Mouse (Mus musculus) macrophage (primary cell): ENCODE measurements around the gene Gm45140. TPM values are rescaled to one million over a fixed set of nuclear protein-coding genes. Genes with fewer than 3 reads are reported as not detected.
A peak's percentile ranks its signal among the peaks of the same experiment; 100 is the strongest.

Experiments used
- H3K27ac ChIP-seq: fragments of 350-480 bp; formaldehyde crosslinking; 2 replicates; pipeline ENCODE4 v1.9.0; 2021
- H3K36me3 ChIP-seq: fragments of 350-480 bp; formaldehyde crosslinking; 2 replicates; pipeline ENCODE4 v1.9.0; 2021; ENCODE audit errors: inconsistent target
- H3K4me3 ChIP-seq: fragments of 350-480 bp; formaldehyde crosslinking; 2 replicates; pipeline ENCODE4 v1.9.0; 2021; ENCODE audit errors: inconsistent target
- H3K79me2 ChIP-seq: fragments of 350-480 bp; formaldehyde crosslinking; 2 replicates; pipeline ENCODE4 v1.9.0; 2021; ENCODE audit errors: inconsistent target
- WGBS: methylation state at CpG from one replicate; pipeline ENCODE4 v1.1.7; 2026; ENCODE audit warnings: inconsistent platforms; ENCODE audit not compliant: missing documents; 5-methylcytosine and 5-hydroxymethylcytosine counted together
- polyA plus RNA-seq: library from polyadenylated mRNA; stranded (reverse); fragments of 250-400 nt; gene quantifications from 3 replicates; pipeline ENCODE4 v1.2.4, GENCODE M21; 2018; ENCODE audit warnings: inconsistent platforms

Gene Gm45140
- polyA plus RNA-seq, 1 experiment from 2014 or later: 20.2 TPM

DNA sequence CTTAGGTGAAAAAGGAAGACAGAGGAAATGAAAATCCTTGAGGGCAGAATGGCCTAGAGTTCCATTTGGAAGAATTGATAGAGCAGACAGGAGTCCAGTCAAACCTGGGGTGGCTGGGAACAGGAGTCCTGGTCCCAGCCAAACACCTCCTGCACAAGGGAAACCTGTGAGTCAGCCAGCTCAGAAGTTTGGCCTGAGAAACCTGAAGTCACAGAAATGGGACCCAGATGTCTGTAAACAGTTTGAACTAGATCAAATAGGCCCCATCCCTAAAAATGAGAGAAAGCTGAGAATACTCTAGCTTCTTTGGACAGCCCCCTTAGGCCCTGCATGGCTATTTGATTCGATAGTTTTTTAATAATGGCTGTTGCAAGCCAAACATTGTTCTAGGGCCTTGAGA, 22.9 kb downstream of the Gm45140 start:
- Histone ChIP-seq H3K4me3 (no peak overlapping the region; the same call in 1 of the 2 replicates), H3K36me3 (peaks cover 12% of the 10 kb centered on the region; the same call in 1 of the 2 replicates)

DNA sequence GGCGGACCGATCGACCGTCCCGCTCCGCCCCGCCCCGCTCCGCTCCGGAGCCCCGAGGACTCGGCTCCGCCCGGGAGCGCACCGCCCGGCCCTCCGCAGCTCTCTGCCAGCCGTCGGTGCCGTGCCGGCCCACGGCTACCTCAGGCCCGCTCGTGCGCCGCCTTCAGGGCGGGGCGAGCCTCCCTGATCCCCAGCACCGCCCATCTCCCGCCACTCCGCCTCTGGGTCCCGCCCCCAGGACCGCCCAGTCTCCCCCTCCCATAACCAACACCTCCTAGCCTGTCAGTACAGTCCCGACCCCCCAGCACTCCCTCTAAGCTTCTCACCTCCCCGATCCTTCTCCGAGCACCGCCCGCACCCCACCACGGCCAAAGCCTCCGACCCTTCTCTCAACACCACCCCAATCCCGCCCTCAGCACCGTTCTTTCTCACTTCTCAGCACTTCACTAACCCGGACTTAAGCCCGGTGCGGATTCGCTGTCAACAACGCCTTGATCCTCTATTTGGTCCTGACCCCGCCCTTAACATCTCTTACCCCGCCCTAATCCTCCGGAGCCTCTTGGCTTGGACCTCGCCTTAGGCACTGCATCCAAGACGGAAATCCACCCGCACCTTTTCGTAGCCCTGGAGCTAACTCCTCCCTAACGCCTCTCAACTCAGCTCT, 23.8 kb downstream of the Gm45140 start, which contains the start of gene Rab43:
Gene Rab43, minus strand, starts transcription at position 490 of the 664 bp plus-strand sequence.
- H3K79me2 ChIP-seq: peaks cover 40% of the 10 kb centered on the region
- H3K27ac ChIP-seq: peak within 1 kb of the TSS; percentile 61
- under 1% methylated on average over 56 of the region's 56 CpGs for WGBS
- H3K36me3 ChIP-seq: 0 out of 2 replicates have a peak, but pooled peaks cover 4% of the 10 kb centered on the region
- H3K4me3 ChIP-seq: peak within 1 kb of the TSS; percentile 53

More for the DNA sequence above, 22.9 kb downstream of the Gm45140 start:
- Histone ChIP-seq H3K27ac (no peak overlapping the region), H3K79me2 (peaks cover 32% of the 10 kb centered on the region)
- WGBS: 93% methylated on average over 1 of the region's 1 CpGs

DNA sequence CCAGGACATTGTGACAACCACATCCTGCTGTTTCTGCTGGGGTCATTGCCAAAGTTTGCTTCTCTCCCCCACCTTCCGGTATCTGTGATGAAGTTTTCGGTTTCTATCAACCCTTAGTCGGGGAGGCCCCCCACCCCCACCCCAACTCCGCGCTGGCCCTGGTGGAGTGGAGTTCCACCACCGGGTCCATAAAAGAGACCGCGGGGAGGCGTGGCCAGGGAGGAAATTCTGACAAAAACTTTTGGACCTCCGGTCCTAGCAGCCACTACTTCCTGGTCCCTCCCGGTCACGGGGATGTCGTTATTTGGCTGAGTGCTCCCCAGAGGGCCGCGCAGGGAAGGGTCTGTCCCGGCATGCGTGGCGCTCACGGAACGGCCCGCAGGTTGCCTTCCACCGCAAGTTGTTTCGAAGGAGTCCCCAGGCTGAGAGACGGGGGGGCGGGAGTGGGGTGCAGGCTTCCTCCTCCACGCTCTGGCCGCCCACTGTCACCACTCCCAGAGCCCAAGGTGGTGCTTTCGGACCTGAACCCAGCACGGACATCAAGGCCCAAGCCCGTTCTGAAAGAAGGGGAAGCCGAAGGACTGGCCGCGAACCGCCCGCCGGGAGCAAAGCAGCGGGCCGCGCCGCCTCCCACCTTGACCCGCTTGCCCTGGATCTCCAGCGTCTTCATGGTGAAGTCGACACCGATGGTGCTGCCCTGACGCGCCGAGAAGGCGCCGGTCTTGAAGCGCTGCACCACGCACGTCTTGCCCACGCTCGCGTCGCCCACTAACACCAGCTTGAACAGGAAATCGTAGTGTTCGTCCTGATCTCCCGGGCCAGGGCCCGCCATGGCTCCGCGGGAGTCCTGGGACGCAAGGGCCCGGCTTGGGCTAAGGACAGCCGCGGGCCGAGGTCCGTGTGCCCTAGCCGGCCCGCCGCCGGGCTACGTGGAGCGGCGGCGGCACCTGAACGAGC, 24.6 kb downstream of the Gm45140 start:
- Histone ChIP-seq H3K27ac (peak overlapping the region; percentile 61), H3K4me3 (peak overlapping the region; percentile 53), H3K36me3 (no peaks in the 10 kb centered on the region), H3K79me2 (peaks cover 45% of the 10 kb centered on the region)
- under 1% methylated on average over 52 of the region's 77 CpGs for WGBS

DNA sequence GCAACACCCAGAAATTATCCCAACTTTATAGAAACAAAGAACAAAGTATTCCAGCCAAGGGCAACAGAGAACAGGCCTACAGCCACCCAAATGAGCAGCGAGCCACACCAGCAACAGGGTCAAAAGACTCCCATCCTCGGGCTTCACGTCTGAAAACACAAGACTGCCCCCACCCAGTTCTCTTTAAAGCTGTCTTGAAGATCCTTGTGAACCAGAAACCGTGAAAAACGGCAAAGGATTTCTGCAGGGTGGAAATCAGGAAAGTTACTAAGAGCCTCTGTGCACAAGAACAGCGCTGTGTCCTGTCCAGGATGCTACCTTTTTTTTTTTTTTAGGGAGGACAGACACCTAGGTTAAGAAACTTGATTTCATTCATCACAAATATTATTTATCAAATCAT, 25.3 kb downstream of the Gm45140 start:
- Histone ChIP-seq H3K4me3 (peak overlapping the region; percentile 53), H3K79me2 (peaks cover 52% of the 10 kb centered on the region), H3K27ac (peak overlapping the region; percentile 61), H3K36me3 (no peaks in the 10 kb centered on the region)
- 15% methylated on average over 6 of the region's 6 CpGs for WGBS

DNA sequence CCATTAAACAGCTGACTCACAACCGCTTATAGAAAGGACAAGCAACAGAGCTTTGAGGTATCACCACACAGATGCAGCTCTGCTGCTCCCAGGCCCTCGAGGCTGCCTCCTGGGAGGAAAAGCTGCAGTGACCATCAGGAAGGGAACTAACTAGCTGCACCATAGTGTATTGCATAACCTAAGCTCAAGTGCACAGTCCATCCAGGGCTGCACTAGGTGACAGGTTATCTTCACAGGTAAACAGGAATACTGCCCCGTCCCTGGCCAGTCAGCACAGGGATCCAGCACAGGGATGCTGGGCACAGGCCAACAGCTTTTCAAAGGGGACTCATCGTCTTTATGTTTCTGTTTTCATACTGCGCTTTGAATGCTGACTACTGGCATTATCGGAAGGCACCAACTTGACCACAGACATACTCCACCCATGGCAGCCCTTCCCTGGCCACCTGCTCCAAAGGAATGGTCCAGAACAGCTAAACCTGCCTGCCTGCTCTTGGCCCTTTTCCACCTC, 25.9 kb downstream of the Gm45140 start:
- peaks cover 58% of the 10 kb centered on the region for H3K79me2 ChIP-seq
- no peaks in the 10 kb centered on the region for H3K36me3 ChIP-seq
- 42% methylated on average over 6 of the region's 6 CpGs for WGBS
- peak overlapping the region; percentile 61 for H3K27ac ChIP-seq
- peak overlapping the region; percentile 53 for H3K4me3 ChIP-seq

DNA sequence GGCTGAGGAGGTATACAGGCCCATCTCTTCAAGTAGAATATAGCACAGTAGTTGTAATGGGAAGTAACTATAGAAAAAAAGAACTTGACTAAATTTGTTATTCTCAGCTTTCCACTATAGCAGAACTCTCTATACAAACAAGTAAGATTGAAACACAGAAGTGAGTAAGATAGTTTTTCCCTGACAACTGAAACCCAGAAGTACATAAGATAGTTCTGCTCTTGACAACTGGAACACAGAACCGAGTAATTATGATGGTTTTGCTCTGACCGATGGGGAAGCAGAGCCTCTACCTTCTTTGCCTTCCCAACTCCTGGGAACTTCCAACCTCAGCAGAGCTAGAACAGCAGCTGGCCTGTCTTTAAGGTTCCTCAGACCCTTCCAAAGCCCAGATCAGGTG, 26.5 kb downstream of the Gm45140 start:
- Histone ChIP-seq H3K27ac (peak overlapping the region; percentile 61), H3K4me3 (no peak overlapping the region; the same call in 1 of the 2 replicates), H3K79me2 (peaks cover 63% of the 10 kb centered on the region), H3K36me3 (no peaks in the 10 kb centered on the region)
- WGBS: 16% methylated on average over 2 of the region's 2 CpGs

DNA sequence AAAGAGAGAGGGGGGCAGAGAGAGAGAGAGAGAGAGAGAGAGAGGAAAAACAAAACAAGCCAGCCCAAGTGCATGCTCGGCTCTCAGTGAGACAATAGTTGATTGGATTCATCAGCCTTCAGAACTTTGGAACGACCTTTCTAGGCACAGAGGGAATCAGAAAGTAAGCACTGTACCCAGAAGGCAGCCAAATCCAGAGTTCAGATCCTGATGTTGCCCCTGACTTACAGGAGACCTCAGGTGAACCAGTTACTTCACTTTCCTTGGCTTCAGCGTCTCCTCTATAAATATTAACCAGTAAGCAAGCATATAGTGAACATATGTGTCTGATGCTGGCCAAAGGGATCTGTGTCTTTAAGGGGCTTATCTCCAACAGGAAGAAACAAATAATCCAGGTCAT, 27.1 kb downstream of the Gm45140 start:
- peaks cover 69% of the 10 kb centered on the region for H3K79me2 ChIP-seq
- WGBS: 76% methylated on average over 3 of the region's 3 CpGs
- no peak overlapping the region for H3K4me3 ChIP-seq
- peak overlapping the region; percentile 61 for H3K27ac ChIP-seq
- H3K36me3 ChIP-seq: no peaks in the 10 kb centered on the region

DNA sequence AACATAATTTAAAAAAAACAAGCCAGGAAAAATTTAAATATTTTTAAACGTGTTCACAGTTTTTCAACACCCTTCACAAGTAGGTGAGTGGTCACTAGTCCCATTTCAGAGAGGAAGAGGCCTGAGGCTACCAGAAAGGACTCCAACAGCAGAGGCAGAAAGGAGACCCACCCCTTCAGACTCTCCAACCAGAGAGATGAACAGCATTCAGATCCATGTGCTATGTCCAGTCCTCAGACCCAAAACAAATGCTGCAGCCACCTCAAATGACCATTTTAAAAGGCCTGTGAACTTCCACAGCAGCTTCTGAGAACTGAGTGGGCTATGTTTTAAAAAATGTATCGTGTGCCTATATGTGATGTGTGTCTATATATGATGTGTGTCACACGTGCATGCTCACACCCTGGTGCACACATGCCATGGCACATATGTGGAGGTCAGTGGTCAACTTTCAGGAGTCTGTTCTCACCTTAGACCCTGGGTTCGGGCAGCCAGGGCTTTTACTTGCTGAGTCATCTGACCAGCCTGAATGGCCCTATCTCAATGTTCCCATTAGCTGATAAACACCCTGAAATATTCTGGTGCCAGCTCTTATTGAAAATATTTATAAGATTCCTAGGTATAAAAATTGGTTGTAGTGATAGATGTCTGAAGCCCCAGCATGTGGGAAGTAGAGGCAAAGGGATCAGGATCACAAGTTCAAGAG, 27.7 kb downstream of the Gm45140 start:
- peak overlapping the region; percentile 61; the same call in 1 of the 2 replicates for H3K27ac ChIP-seq
- H3K79me2 ChIP-seq: peaks cover 76% of the 10 kb centered on the region
- H3K36me3 ChIP-seq: no peaks in the 10 kb centered on the region
- 85% methylated on average over 4 of the region's 4 CpGs for WGBS
- H3K4me3 ChIP-seq: no peak overlapping the region

DNA sequence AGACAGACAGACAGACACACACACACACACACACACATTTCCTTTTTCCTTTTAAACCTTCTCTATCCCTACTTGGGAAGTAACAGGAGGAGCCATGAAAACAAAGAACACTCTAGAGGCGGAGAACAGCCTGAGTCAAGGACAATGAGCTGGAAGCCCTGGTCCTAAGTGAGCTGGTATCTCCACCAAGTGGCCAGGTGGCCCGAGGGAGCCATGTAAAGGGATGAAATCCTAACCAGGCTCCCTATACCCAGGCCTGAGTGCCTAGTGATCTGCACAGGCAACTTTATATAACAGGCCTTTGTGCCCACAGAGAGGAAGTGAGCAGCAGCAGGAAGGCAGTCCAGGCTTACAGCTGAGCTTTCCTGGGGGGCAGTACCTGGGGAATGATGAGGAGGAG, 28.7 kb downstream of the Gm45140 start:
- WGBS: 50% methylated on average over 2 of the region's 2 CpGs
- Histone ChIP-seq H3K79me2 (peaks cover 86% of the 10 kb centered on the region), H3K4me3 (no peak overlapping the region), H3K36me3 (no peaks in the 10 kb centered on the region), H3K27ac (peak overlapping the region; percentile 61)

DNA sequence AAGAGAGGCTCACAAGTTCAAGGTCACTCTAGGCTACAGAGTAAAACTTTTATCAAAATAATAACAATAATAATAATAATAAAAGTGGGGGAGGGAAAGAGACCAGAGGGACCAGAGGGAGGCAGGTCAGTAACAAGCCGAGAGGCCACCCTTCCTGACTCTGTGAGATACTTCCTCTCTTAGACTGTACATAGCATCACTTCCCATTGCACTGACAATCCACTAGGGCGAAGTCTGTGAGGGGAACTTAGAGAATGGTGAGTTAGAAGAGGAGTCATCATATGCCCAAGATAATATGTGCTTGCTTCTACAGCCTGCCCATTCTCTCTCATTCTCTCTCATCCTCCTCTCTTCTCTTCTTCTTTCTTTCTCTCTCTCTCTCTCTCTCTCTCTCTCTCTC, 29.6 kb downstream of the Gm45140 start:
- Histone ChIP-seq H3K36me3 (no peaks in the 10 kb centered on the region), H3K79me2 (peaks cover 92% of the 10 kb centered on the region), H3K4me3 (no peak overlapping the region), H3K27ac (peak overlapping the region; percentile 58)
- 0% methylated on average over 2 of the region's 2 CpGs for WGBS

DNA sequence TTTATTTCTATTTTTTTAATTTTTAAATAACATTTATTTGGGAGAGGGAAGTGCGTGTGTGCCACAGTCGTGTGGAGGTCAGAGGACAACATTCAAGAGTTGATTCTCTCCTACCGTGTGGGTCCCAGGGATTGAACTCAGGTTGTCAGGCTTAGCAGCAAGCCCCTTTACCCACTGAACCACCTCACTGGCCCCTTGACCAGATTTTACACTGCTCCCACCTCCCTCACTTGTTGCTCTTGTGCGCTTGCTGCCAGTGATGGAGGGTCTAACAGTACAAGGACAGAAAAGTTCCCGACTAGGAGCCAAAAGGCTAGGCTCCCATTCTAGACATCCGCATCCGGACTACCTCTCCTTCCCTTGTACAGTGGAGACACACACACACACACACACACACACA, 30.1 kb downstream of the Gm45140 start:
- H3K4me3 ChIP-seq: no peak overlapping the region
- 91% methylated on average over 7 of the region's 7 CpGs for WGBS
- H3K36me3 ChIP-seq: no peaks in the 10 kb centered on the region; the same call in 1 of the 2 replicates
- H3K27ac ChIP-seq: peak overlapping the region; percentile 58
- peaks cover 92% of the 10 kb centered on the region for H3K79me2 ChIP-seq

DNA sequence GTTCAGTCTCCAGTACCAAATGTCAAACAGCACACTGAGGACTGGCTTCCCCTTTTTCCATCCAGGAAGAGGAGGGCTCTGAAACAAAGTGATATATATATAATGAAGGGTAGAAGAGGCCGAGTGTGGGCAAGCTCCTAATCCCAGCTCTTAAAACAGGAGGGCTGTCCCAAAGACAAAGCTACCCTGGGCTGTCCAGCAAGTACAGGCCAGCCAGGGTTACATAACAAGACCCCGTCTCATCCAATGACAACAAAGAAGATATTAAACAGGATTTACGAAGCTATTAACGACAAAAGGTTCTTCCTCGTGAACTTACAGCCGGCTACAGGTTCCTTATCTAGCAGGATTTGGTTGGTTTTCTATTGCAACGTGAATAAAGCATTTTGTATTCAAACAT, 30.7 kb downstream of the Gm45140 start:
- Histone ChIP-seq H3K36me3 (no peaks in the 10 kb centered on the region; the same call in 1 of the 2 replicates), H3K79me2 (peaks cover 92% of the 10 kb centered on the region), H3K4me3 (no peak overlapping the region), H3K27ac (0 out of 2 replicates have a peak overlapping the region, but pooled peaks have one; percentile 4)
- 82% methylated on average over 7 of the region's 7 CpGs for WGBS

DNA sequence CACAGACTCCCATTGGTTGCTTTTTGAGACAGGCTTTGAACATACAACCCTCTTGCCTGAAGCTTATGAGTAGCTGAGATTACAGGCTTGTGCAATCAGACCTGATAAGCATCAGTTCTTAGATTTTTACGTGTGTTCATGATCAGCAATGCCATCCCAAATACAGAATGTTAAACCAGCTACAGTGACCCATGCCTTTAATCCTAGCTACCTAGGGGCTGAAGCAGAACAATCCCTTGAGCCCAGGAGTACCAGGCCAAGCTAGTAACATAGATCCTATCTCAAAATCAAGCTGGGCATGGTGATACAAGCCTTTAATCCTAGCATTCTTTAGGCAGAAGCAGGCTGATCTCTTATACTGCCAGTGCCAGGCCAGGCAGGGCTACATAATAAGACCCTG, 31.6 kb downstream of the Gm45140 start:
- 67% methylated on average over 1 of the region's 1 CpGs for WGBS
- peaks cover 96% of the 10 kb centered on the region for H3K79me2 ChIP-seq
- no peaks in the 10 kb centered on the region; the same call in 1 of the 2 replicates for H3K36me3 ChIP-seq
- H3K27ac ChIP-seq: 0 out of 2 replicates have a peak overlapping the region, but pooled peaks have one; percentile 4
- no peak overlapping the region for H3K4me3 ChIP-seq

DNA sequence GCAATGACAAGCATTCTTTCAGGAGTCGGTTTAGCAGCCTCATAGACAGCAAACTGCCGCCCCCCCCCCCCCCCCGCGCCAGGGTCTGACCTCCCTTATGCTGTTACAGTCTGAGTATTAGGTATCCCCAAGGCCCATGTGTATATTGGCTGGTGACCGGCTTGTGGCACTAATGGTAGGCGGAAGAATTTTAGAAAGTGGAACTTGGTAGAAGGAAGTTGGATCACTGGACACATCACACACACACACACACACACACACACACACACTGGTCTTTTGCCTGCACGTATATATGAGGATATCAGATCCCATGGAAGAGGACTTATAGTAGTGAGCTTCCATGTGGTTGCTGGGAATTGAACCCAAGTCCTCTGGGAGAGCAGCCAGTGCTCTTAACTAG, 33.1 kb downstream of the Gm45140 start:
- Histone ChIP-seq H3K79me2 (peaks cover 96% of the 10 kb centered on the region), H3K4me3 (no peak overlapping the region), H3K36me3 (no peaks in the 10 kb centered on the region; the same call in 1 of the 2 replicates), H3K27ac (no peak overlapping the region)
- 52% methylated on average over 4 of the region's 7 CpGs for WGBS
